Mouse (Mus musculus): ENCODE results near the gene Gm28305.

- no peak for TF ChIP-seq E2F4 (IDR thresholded peaks at IDR 0.05; ENCODE audit: insufficient read depth)
- no peak for TF ChIP-seq POLR2A (IDR thresholded peaks at IDR 0.05; ENCODE audit: insufficient read length, low read depth)
- no peak for TF ChIP-seq CEBPB (IDR thresholded peaks at IDR 0.05; ENCODE audit: insufficient read depth, poor library complexity, severe bottlenecking)
- no peak for TF ChIP-seq MAX (IDR thresholded peaks at IDR 0.05; ENCODE audit: low read depth)
Measured at GRCm38 (mm10) chr9:104100822-104101221, 60.4 kb downstream of the Gm28305 start.

Data from myocyte (in vitro differentiated cells).